Comparison of ENCODE assay signal across 12 mouse cellular contexts in genomic region chr3:24605485-24605884, GRCm38 (mm10).
DNase-seq lines count a peak whose midpoint lies in the region; ATAC-seq and TF ChIP-seq lines count a peak whose summit lies in the region.
"Had no signal": no experiment of that assay in that cellular context is flagged by ENCODE, and none has a peak within 500 bp of the region (broad histone marks: within the 10 kb centered on the region; RNA-seq: fewer than 3 reads in every experiment).

No protein-coding gene starts in this region.

- ATAC-seq in frontal cortex, adult (ENCODE audit: low TSS enrichment), result peak; percentile 62; the same call in 1 of the 2 replicates
- ATAC-seq in hindbrain, embryonic 11.5 days (ENCODE audit: low FRiP score), result peak; percentile 71
- ATAC-seq in midbrain, embryonic 15.5 days (replicated peaks), result peak; percentile 70
- ATAC-seq in intestine, postnatal 0 days, result no peak
- ATAC-seq: CD4-positive, CD25-positive, alpha-beta regulatory T cell, adult 4 months had no signal

- no peaks in the 10 kb centered on the region for H3K36me3 ChIP-seq in hindbrain, embryonic 11.5 days (ENCODE audit: control insufficient read depth, insufficient read depth, low read length)
- no peaks in the 10 kb centered on the region for H3K36me3 ChIP-seq in midbrain, embryonic 15.5 days (replicated peaks)
- no peaks in the 10 kb centered on the region for H3K36me3 ChIP-seq in intestine, postnatal 0 days (ENCODE audit: control insufficient read depth, insufficient read depth)
- H3K36me3 ChIP-seq: heart, embryonic 12.5 days; stomach, embryonic 15.5 days had no signal

- no peak overlapping the region for H3K9ac ChIP-seq in hindbrain, embryonic 11.5 days (ENCODE audit: low read depth, low read length)
- no peak overlapping the region for H3K9ac ChIP-seq in midbrain, embryonic 15.5 days
- no peak overlapping the region for H3K9ac ChIP-seq in intestine, postnatal 0 days (ENCODE audit: low read depth, low read length)
- H3K9ac ChIP-seq: heart, embryonic 12.5 days; stomach, embryonic 15.5 days had no signal

- no peaks in the 10 kb centered on the region for H3K27me3 ChIP-seq in hindbrain, embryonic 11.5 days (ENCODE audit: control insufficient read depth, insufficient read depth, low read length)
- no peaks in the 10 kb centered on the region for H3K27me3 ChIP-seq in midbrain, embryonic 15.5 days (replicated peaks)
- H3K27me3 ChIP-seq in intestine, postnatal 0 days (replicated peaks; ENCODE audit: control insufficient read depth, insufficient read depth, low read length), result no peaks in the 10 kb centered on the region
- H3K27me3 ChIP-seq: heart, embryonic 12.5 days; stomach, embryonic 15.5 days had no signal

- H3K4me3 ChIP-seq in hindbrain, embryonic 11.5 days (ENCODE audit: low read depth, low read length), result no peak overlapping the region
- no peak overlapping the region for H3K4me3 ChIP-seq in midbrain, embryonic 15.5 days
- no peak overlapping the region for H3K4me3 ChIP-seq in intestine, postnatal 0 days (ENCODE audit: low read depth, low read length)
- H3K4me3 ChIP-seq: heart, embryonic 12.5 days; stomach, embryonic 15.5 days had no signal

- TF ChIP-seq CTCF in intestine, postnatal 0 days (IDR thresholded peaks at IDR 0.05; ENCODE audit: low read depth), result no peak

- no peak for DNase-seq in frontal cortex, adult 2 months (ENCODE audit: extremely low spot score in 1 of 2, low spot score in 1 of 2)
- peak; percentile 47 for DNase-seq in brain, adult 2 months (ENCODE audit: low read depth, low spot score)
- DNase-seq in hindbrain, embryonic 11.5 days (ENCODE audit: low spot score), result peak; percentile 19
- DNase-seq in right cerebral cortex, adult 2 months (ENCODE audit: low spot score in 2 of 2), result no peak
- no peak for DNase-seq in ovary, postnatal 10 days (ENCODE audit: low spot score)
- DNase-seq: adrenal gland, adult 8-10 months had no signal

- no peak overlapping the region for H3K27ac ChIP-seq in hindbrain, embryonic 11.5 days (ENCODE audit: low read depth, low read length)
- no peak overlapping the region for H3K27ac ChIP-seq in midbrain, embryonic 15.5 days
- no peak overlapping the region for H3K27ac ChIP-seq in intestine, postnatal 0 days (ENCODE audit: low read depth, low read length)
- H3K27ac ChIP-seq: stomach, embryonic 15.5 days had no signal

- no peaks in the 10 kb centered on the region for H3K4me1 ChIP-seq in hindbrain, embryonic 11.5 days (replicated peaks; ENCODE audit: control insufficient read depth, insufficient read depth, low read length)
- H3K4me1 ChIP-seq in midbrain, embryonic 15.5 days, result no peaks in the 10 kb centered on the region
- no peaks in the 10 kb centered on the region for H3K4me1 ChIP-seq in intestine, postnatal 0 days (replicated peaks; ENCODE audit: control insufficient read depth, insufficient read depth, low read length)
- H3K4me1 ChIP-seq: heart, embryonic 12.5 days; stomach, embryonic 15.5 days had no signal

- no peaks in the 10 kb centered on the region for H3K9me3 ChIP-seq in hindbrain, embryonic 11.5 days (ENCODE audit: control insufficient read depth, low read length)
- H3K9me3 ChIP-seq in midbrain, embryonic 15.5 days, result no peaks in the 10 kb centered on the region
- no peaks in the 10 kb centered on the region for H3K9me3 ChIP-seq in intestine, postnatal 0 days (ENCODE audit: control insufficient read depth)
- H3K9me3 ChIP-seq: heart, embryonic 12.5 days; stomach, embryonic 15.5 days had no signal

- no peak overlapping the region for H3K4me2 ChIP-seq in hindbrain, embryonic 11.5 days (replicated peaks; ENCODE audit: low read depth, low read length)
- H3K4me2 ChIP-seq in midbrain, embryonic 15.5 days, result no peak overlapping the region
- no peak overlapping the region for H3K4me2 ChIP-seq in intestine, postnatal 0 days (replicated peaks; ENCODE audit: low read depth)
- H3K4me2 ChIP-seq: heart, embryonic 12.5 days; stomach, embryonic 15.5 days had no signal

Comparison
In these comparisons a context has a peak if more than half of its experiments do, and no peak if none do; other contexts are left out.
1. DNase-seq: peak in brain, adult 2 months (single experiment) and hindbrain, embryonic 11.5 days (single experiment); none in frontal cortex, adult 2 months (0 of 2), right cerebral cortex, adult 2 months (0 of 2) and ovary, postnatal 10 days (single experiment).